Mouse (Mus musculus) retina, embryonic 14.5 days (tissue): Measurements from ENCODE around the gene Prmt1.

Source experiments
- DNase-seq: peaks from one replicate; pipeline ENCODE4 v3.0.0-alpha.2; 2015; ENCODE audit warnings: low spot score

The Prmt1 gene

GRCm38 (mm10) chr7:44978300-44978699 lies 8.1 kb downstream of the Prmt1 start:
- DNase-seq, result no peak

GRCm38 (mm10) chr7:44975117-44975419 lies 11.3 kb downstream of the Prmt1 start:
- DNase-seq, result no peak

GRCm38 (mm10) chr7:44974383-44975116 lies 11.8 kb downstream of the Prmt1 start, which contains the start of gene Cpt1c:
Gene Cpt1c (minus strand): TSS chr7:44974851.
- peak; percentile 84 for DNase-seq

- no peak for DNase-seq
These were observed 12.8 kb downstream of the Prmt1 start for GRCm38 (mm10) chr7:44973415-44974130.

- DNase-seq, result no peak
These were observed 15.2 kb downstream of the Prmt1 start for GRCm38 (mm10) chr7:44971142-44971541.

GRCm38 (mm10) chr7:44970231-44970691 lies 16.1 kb downstream of the Prmt1 start:
- DNase-seq, result peak; percentile 90

- no peak for DNase-seq
These were observed 19.7 kb downstream of the Prmt1 start for GRCm38 (mm10) chr7:44966638-44967037.

- DNase-seq, result no peak
These were observed 20.4 kb downstream of the Prmt1 start for GRCm38 (mm10) chr7:44965975-44966374.

- no peak for DNase-seq
These were observed 21.4 kb downstream of the Prmt1 start for GRCm38 (mm10) chr7:44964990-44965389.

GRCm38 (mm10) chr7:44962831-44963230 lies 23.5 kb downstream of the Prmt1 start:
- DNase-seq, result no peak

GRCm38 (mm10) chr7:44962337-44962736 lies 24.0 kb downstream of the Prmt1 start:
- DNase-seq, result no peak

GRCm38 (mm10) chr7:44960512-44960910 lies 25.9 kb downstream of the Prmt1 start:
- no peak for DNase-seq

- DNase-seq, result no peak
These were observed 26.4 kb downstream of the Prmt1 start for GRCm38 (mm10) chr7:44959874-44960511.

- DNase-seq, result no peak
These were observed 27.1 kb downstream of the Prmt1 start for GRCm38 (mm10) chr7:44959281-44959680.

GRCm38 (mm10) chr7:44958208-44958607 lies 28.2 kb downstream of the Prmt1 start:
- DNase-seq, result peak; percentile 69

GRCm38 (mm10) chr7:44957183-44957835 lies 29.1 kb downstream of the Prmt1 start:
- no peak for DNase-seq

- peak; percentile 24 for DNase-seq
These were observed 30.1 kb downstream of the Prmt1 start for GRCm38 (mm10) chr7:44956266-44956665.

- DNase-seq, result peak; percentile 39
These were observed 30.7 kb downstream of the Prmt1 start for GRCm38 (mm10) chr7:44955628-44956027.

GRCm38 (mm10) chr7:44954091-44954885 lies 32.1 kb downstream of the Prmt1 start:
- DNase-seq, result no peak

- no peak for DNase-seq
These were observed 32.8 kb downstream of the Prmt1 start for GRCm38 (mm10) chr7:44953561-44953960.

- peak; percentile 92 for DNase-seq
These were observed 33.6 kb downstream of the Prmt1 start for GRCm38 (mm10) chr7:44952611-44953306.
